Mouse (Mus musculus) embryonic facial prominence, embryonic 14.5 days (tissue): ENCODE measurements at regions not wholly inside any gene's neighbourhood (a gene's known extent, or its start where the extent isn't known, plus 50 kb on each side); places are given as distances from the start of the nearest gene placed in this dataset.

ENCODE experiments used
- ATAC-seq: fragments of 200-750 bp; cut with Nextera tagmentation; 2 replicates; pipeline ENCODE4 v1.8.0; 2017; ENCODE audit warnings: low read depth, moderate number of reproducible peaks, moderate TSS enrichment
- DNase-seq: peaks from one replicate; pipeline ENCODE4 v3.0.0-alpha.2; 2015; ENCODE audit warnings: low spot score
- H3K27ac ChIP-seq: fragments of 300-500 bp; sonication (generic); replicated peaks from 2 replicates; pipeline ENCODE4 v1.5.1; 2014; ENCODE audit warnings: low read depth, mild to moderate bottlenecking, low read length, moderate library complexity
- H3K27me3 ChIP-seq: fragments of 300-500 bp; sonication (generic); replicated peaks from 2 replicates; pipeline ENCODE4 v1.6.1; 2014; ENCODE audit warnings: low read length; ENCODE audit not compliant: control insufficient read depth, insufficient read depth
- H3K36me3 ChIP-seq: fragments of 300-500 bp; sonication (generic); 2 replicates; pipeline ENCODE4 v1.6.1; 2014; ENCODE audit warnings: low read length, mixed read lengths; ENCODE audit not compliant: control insufficient read depth, insufficient read depth
- H3K4me1 ChIP-seq: fragments of 300-500 bp; sonication (generic); 2 replicates; pipeline ENCODE4 v1.6.1; 2014; ENCODE audit warnings: antibody characterized with exemption, low read length; ENCODE audit not compliant: control insufficient read depth, insufficient read depth
- H3K4me2 ChIP-seq: fragments of 300-500 bp; sonication (generic); 2 replicates; pipeline ENCODE4 v1.6.1; 2014; ENCODE audit warnings: low read depth, mild to moderate bottlenecking, low read length, moderate library complexity, mixed read lengths
- H3K4me3 ChIP-seq: fragments of 300-500 bp; sonication (generic); 2 replicates; pipeline ENCODE4 v1.5.1; 2014; ENCODE audit warnings: low read depth, mild to moderate bottlenecking, low read length
- H3K9ac ChIP-seq: fragments of 300-500 bp; sonication (generic); 2 replicates; pipeline ENCODE4 v1.6.1; 2014; ENCODE audit warnings: low read depth, mild to moderate bottlenecking, low read length, moderate library complexity, mixed read lengths
- H3K9me3 ChIP-seq: fragments of 300-500 bp; sonication (generic); 2 replicates; pipeline ENCODE4 v1.6.1; 2016; ENCODE audit warnings: low read length; ENCODE audit not compliant: control insufficient read depth
- WGBS: fragments of 180-500 bp; shearing (Covaris S2); extraction: QIAGEN DNeasy Blood & Tissue Kit; methylation state at CpG from one replicate; pipeline ENCODE4 v1.1.7; 2014; 5-methylcytosine and 5-hydroxymethylcytosine counted together

GRCm38 (mm10) chr5:53408235-53408634 lies 57.7 kb upstream of the Rbpj start:
- ATAC-seq: no peak
- no peak overlapping the region for H3K27ac ChIP-seq
- no peaks in the 10 kb centered on the region for H3K36me3 ChIP-seq
- no peak overlapping the region for H3K9ac ChIP-seq
- 93% methylated on average over 2 of the region's 2 CpGs for WGBS
- H3K4me2 ChIP-seq: no peak overlapping the region
- DNase-seq: no peak
- no peak overlapping the region for H3K4me3 ChIP-seq
- no peaks in the 10 kb centered on the region for H3K27me3 ChIP-seq
- H3K4me1 ChIP-seq: no peaks in the 10 kb centered on the region
- H3K9me3 ChIP-seq: no peaks in the 10 kb centered on the region

- H3K4me3 ChIP-seq: no peak overlapping the region
- DNase-seq (no peak), ATAC-seq (no peak)
- H3K9me3 ChIP-seq: no peaks in the 10 kb centered on the region
- no peak overlapping the region for H3K9ac ChIP-seq
- no peaks in the 10 kb centered on the region for H3K27me3 ChIP-seq
- H3K36me3 ChIP-seq: no peaks in the 10 kb centered on the region
- H3K4me1 ChIP-seq: no peaks in the 10 kb centered on the region
- 74% methylated on average over 3 of the region's 3 CpGs for WGBS
- H3K27ac ChIP-seq: no peak overlapping the region
- H3K4me2 ChIP-seq: no peak overlapping the region
These were observed 56.2 kb upstream of the Rbpj start for GRCm38 (mm10) chr5:53409740-53410139.

GRCm38 (mm10) chr5:53412391-53413075 lies 53.4 kb upstream of the Rbpj start:
- Histone ChIP-seq H3K27me3 (no peaks in the 10 kb centered on the region), H3K27ac (no peak overlapping the region; the same call in 1 of the 2 replicates), H3K36me3 (no peaks in the 10 kb centered on the region), H3K9ac (no peak overlapping the region), H3K4me3 (no peak overlapping the region), H3K9me3 (no peaks in the 10 kb centered on the region), H3K4me2 (no peak overlapping the region), H3K4me1 (no peaks in the 10 kb centered on the region)
- peak; percentile 75 for DNase-seq
- ATAC-seq: peak; percentile 57; the same call in 1 of the 2 replicates
- 48% methylated on average over 7 of the region's 7 CpGs for WGBS

GRCm38 (mm10) chr5:53413677-53414076 lies 52.3 kb upstream of the Rbpj start:
- DNase-seq (no peak), ATAC-seq (no peak)
- no peaks in the 10 kb centered on the region for H3K36me3 ChIP-seq
- no peak overlapping the region for H3K27ac ChIP-seq
- 89% methylated on average over 3 of the region's 3 CpGs for WGBS
- no peak overlapping the region for H3K9ac ChIP-seq
- H3K27me3 ChIP-seq: no peaks in the 10 kb centered on the region
- no peaks in the 10 kb centered on the region for H3K4me1 ChIP-seq
- no peak overlapping the region for H3K4me2 ChIP-seq
- no peak overlapping the region for H3K4me3 ChIP-seq
- H3K9me3 ChIP-seq: no peaks in the 10 kb centered on the region

- H3K9ac ChIP-seq: no peak overlapping the region
- no peaks in the 10 kb centered on the region for H3K4me1 ChIP-seq
- H3K27ac ChIP-seq: no peak overlapping the region
- DNase-seq (no peak), ATAC-seq (no peak)
- no peaks in the 10 kb centered on the region for H3K36me3 ChIP-seq
- 93% methylated on average over 2 of the region's 2 CpGs for WGBS
- no peaks in the 10 kb centered on the region for H3K9me3 ChIP-seq
- H3K27me3 ChIP-seq: no peaks in the 10 kb centered on the region
- H3K4me3 ChIP-seq: no peak overlapping the region
- no peak overlapping the region for H3K4me2 ChIP-seq
These were observed 50.5 kb upstream of the Rbpj start for GRCm38 (mm10) chr5:53415472-53415871.
